Mouse (Mus musculus): ENCODE data around the gene Gm10282. TPM values are rescaled to one million over a fixed set of nuclear protein-coding genes. Genes with fewer than 3 reads are reported as not detected.

The Gm10282 gene
- total and polyA plus RNA-seq, 3 experiments = 18.3 to 176 (median 76.4) TPM

- DNase-seq (ENCODE audit: extremely low read depth) = no peak
- Histone ChIP-seq H3K27ac (ENCODE audit: insufficient read depth, low read depth) (no peak overlapping the region), H3K9me3 (replicated peaks; ENCODE audit: low read length) (no peaks in the 10 kb centered on the region), H3K4me2 (ENCODE audit: insufficient read depth, low read depth, poor library complexity, severe bottlenecking) (no peak overlapping the region), H3K27me3 (replicated peaks) (no peaks in the 10 kb centered on the region), H3K79me2 (replicated peaks; ENCODE audit: control insufficient read depth, extremely low read depth, insufficient read depth, poor library complexity, severe bottlenecking) (no peaks in the 10 kb centered on the region), H3K36me3 (replicated peaks in 1 of 2; ENCODE audit: control insufficient read depth in 1 of 2, insufficient read depth in 1 of 2, low read length in 1 of 2) (no peaks in the 10 kb centered on the region), H3K9ac (ENCODE audit: insufficient read depth, low read depth) (no peak overlapping the region), H3K4me1 (ENCODE audit: control insufficient read depth in 1 of 2, insufficient read depth in 2 of 2) (peaks cover 0 to 22% of the 10 kb centered on the region in 2 experiments; a peak in 2 of 4 replicates), H3K4me3 (replicated peaks in 1 of 3; ENCODE audit: low read depth in 2 of 3, low read length in 2 of 3, poor library complexity in 1 of 3) (no peak overlapping the region)
- in situ Hi-C loops (cut with MboI; ENCODE audit: low pct_ligation_motif_present, low pct_unique_long_range_greater_than_20kb, low sequenced_read_pairs) (no loop called here), dilution Hi-C loops (cut with MboI; ENCODE audit: extremely low pct_ligation_motif_present, extremely low pct_unique_long_range_greater_than_20kb, low sequenced_read_pairs) (no loop called here)
- TF ChIP-seq JUN (IDR thresholded peaks at IDR 0.05; ENCODE audit: insufficient read depth, low read depth, low read length) = no peak
- no peak for TF ChIP-seq RCOR1 (conservative IDR thresholded peaks at IDR 0.05; ENCODE audit: low read depth, low read length)
- TF ChIP-seq MXI1 (IDR thresholded peaks at IDR 0.05; ENCODE audit: low read depth, low read length) = no peak
- TF ChIP-seq SMC3 (IDR thresholded peaks at IDR 0.05; ENCODE audit: low read depth, low read length) = no peak
- no peak for TF ChIP-seq ELF1 (IDR thresholded peaks at IDR 0.05; ENCODE audit: low read depth, low read length)
- no peak for TF ChIP-seq TBP (conservative IDR thresholded peaks at IDR 0.05; ENCODE audit: low read depth, low read length)
- TF ChIP-seq USF2 (conservative IDR thresholded peaks at IDR 0.05; ENCODE audit: low read depth, low read length) = no peak
- TF ChIP-seq PAX5 (IDR thresholded peaks at IDR 0.05; ENCODE audit: low read length) = no peak
- no peak for TF ChIP-seq SIN3A (IDR thresholded peaks at IDR 0.05; ENCODE audit: low read length)
- no peak for TF ChIP-seq NRF1 (IDR thresholded peaks at IDR 0.05; ENCODE audit: low read depth, low read length)
- TF ChIP-seq BHLHE40 (IDR thresholded peaks at IDR 0.05; ENCODE audit: low read depth, low read length) = no peak
- TF ChIP-seq IRF4 (IDR thresholded peaks at IDR 0.05; ENCODE audit: low read depth, low read length) = no peak
Observed at GRCm38 (mm10) chr8:72296561-72296960, 8.5 kb downstream of the Gm10282 start.

- peaks cover 1 to 28% of the 10 kb centered on the region in 2 experiments; a peak in 3 of 4 replicates for H3K4me1 ChIP-seq (ENCODE audit: control insufficient read depth in 1 of 2, insufficient read depth in 2 of 2)
- TF ChIP-seq TCF12 (IDR thresholded peaks at IDR 0.05; ENCODE audit: low read depth, low read length) = no peak
- TF ChIP-seq RAD21 (IDR thresholded peaks at IDR 0.05; ENCODE audit: low read depth, low read length) = no peak
- TF ChIP-seq MAX (IDR thresholded peaks at IDR 0.05; ENCODE audit: low read length) = 0 out of 2 replicates have a peak, but pooled peaks have one; percentile 31
- no peak for DNase-seq (ENCODE audit: extremely low read depth)
- H3K9me3 ChIP-seq (replicated peaks; ENCODE audit: low read length) = no peaks in the 10 kb centered on the region
- H3K79me2 ChIP-seq (replicated peaks; ENCODE audit: control insufficient read depth, extremely low read depth, insufficient read depth, poor library complexity, severe bottlenecking) = no peaks in the 10 kb centered on the region
- no peaks in the 10 kb centered on the region for H3K27me3 ChIP-seq (replicated peaks)
- no peaks in the 10 kb centered on the region for H3K36me3 ChIP-seq (replicated peaks in 1 of 2; ENCODE audit: control insufficient read depth in 1 of 2, insufficient read depth in 1 of 2, low read length in 1 of 2)
- H3K4me2 ChIP-seq (ENCODE audit: insufficient read depth, low read depth, poor library complexity, severe bottlenecking) = no peak overlapping the region
- dilution Hi-C loops (cut with MboI; ENCODE audit: extremely low pct_ligation_motif_present, extremely low pct_unique_long_range_greater_than_20kb, low sequenced_read_pairs) (no loop called here), in situ Hi-C loops (cut with MboI; ENCODE audit: low pct_ligation_motif_present, low pct_unique_long_range_greater_than_20kb, low sequenced_read_pairs) (no loop called here)
- no peak overlapping the region for H3K9ac ChIP-seq (ENCODE audit: insufficient read depth, low read depth)
- H3K4me3 ChIP-seq (replicated peaks in 1 of 3; ENCODE audit: low read depth in 2 of 3, low read length in 2 of 3, poor library complexity in 1 of 3) = no peak overlapping the region
- no peak overlapping the region for H3K27ac ChIP-seq (ENCODE audit: insufficient read depth, low read depth)
Observed at GRCm38 (mm10) chr8:72295679-72296078, 9.4 kb downstream of the Gm10282 start.
